Mouse (Mus musculus) intestine, embryonic 16.5 days (tissue): Measurements from ENCODE around the gene Pgap2. TPM values are rescaled to one million over a fixed set of nuclear protein-coding genes. Genes with fewer than 3 reads are reported as not detected.

Source experiments
- ATAC-seq: fragments of 200-750 bp; cut with Nextera tagmentation; 2 replicates; pipeline ENCODE4 v1.8.0; 2017; ENCODE audit warnings: moderate TSS enrichment, moderate library complexity
- H3K27ac ChIP-seq: fragments of 300-500 bp; sonication (generic); 2 replicates; pipeline ENCODE4 v1.5.1; 2014; ENCODE audit warnings: mild to moderate bottlenecking, low read length
- H3K27me3 ChIP-seq: fragments of 300-500 bp; sonication (generic); replicated peaks from 2 replicates; pipeline ENCODE4 v1.6.1; 2014; ENCODE audit warnings: low read length, control low read depth, mixed read lengths; ENCODE audit not compliant: control insufficient read depth, insufficient read depth
- H3K36me3 ChIP-seq: fragments of 300-500 bp; sonication (generic); 2 replicates; pipeline ENCODE4 v1.6.1; 2014; ENCODE audit warnings: low read length, control low read depth; ENCODE audit not compliant: control insufficient read depth, insufficient read depth
- H3K4me1 ChIP-seq: fragments of 300-500 bp; sonication (generic); 2 replicates; pipeline ENCODE4 v1.6.1; 2014; ENCODE audit warnings: low read length, control low read depth, mixed read lengths; ENCODE audit not compliant: control insufficient read depth, insufficient read depth
- H3K4me2 ChIP-seq: fragments of 300-500 bp; sonication (generic); 2 replicates; pipeline ENCODE4 v1.6.1; 2014; ENCODE audit warnings: low read depth, low read length, control low read depth
- H3K4me3 ChIP-seq: fragments of 300-500 bp; sonication (generic); 2 replicates; pipeline ENCODE4 v1.5.1; 2014; ENCODE audit warnings: mild to moderate bottlenecking, low read length
- H3K9ac ChIP-seq: fragments of 300-500 bp; sonication (generic); 2 replicates; pipeline ENCODE4 v1.6.1; 2014; ENCODE audit warnings: low read depth, low read length
- H3K9me3 ChIP-seq: fragments of 300-500 bp; sonication (generic); 2 replicates; pipeline ENCODE4 v1.6.1; 2016; ENCODE audit warnings: low read length, control low read depth; ENCODE audit not compliant: control insufficient read depth
- WGBS: fragments of 180-500 bp; shearing (Covaris S2); extraction: QIAGEN DNeasy Blood & Tissue Kit; methylation state at CpG from one replicate; pipeline ENCODE4 v1.1.7; 2014; 5-methylcytosine and 5-hydroxymethylcytosine counted together
- polyA plus RNA-seq: library from polyadenylated mRNA; unstranded; fragments of >200 nt; fragmentation: Nextera tagmentation; extraction: Ambion mirVana; gene quantifications from 2 replicates; pipeline ENCODE4 v1.2.1, GENCODE M21; 2015

Gene Pgap2
- polyA plus RNA-seq, 1 experiment from 2014 or later = 126 TPM

DNA sequence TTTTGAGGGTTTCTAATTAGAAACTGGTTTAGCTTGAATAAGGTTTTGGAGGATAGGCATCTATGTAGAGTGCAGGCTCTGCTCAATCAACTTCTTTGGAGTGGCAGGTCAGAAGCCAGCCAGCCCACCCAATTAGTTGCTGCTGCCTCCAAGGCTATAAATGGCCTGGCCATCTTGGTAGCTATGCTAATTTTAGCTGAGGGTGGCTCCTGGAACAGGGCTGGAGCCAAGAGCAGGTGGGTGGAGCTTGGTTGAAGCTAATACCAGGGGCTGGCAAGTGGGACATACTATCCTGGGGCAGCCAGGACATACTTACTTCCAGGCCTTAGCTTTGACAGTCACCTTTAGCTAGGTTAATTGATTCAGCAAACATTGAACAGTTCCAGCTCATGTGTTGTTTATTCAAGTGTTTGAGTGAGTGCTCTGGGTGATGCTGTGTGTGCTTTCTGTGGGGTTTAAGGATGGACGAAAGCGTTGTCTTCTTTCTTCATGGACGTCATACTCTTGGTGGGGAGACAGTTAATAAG lies 62.5 kb downstream of the Pgap2 start:
- ATAC-seq = no peak
- H3K4me1 ChIP-seq = peaks cover 12% of the 10 kb centered on the region
- no peaks in the 10 kb centered on the region for H3K36me3 ChIP-seq
- H3K9ac ChIP-seq = no peak overlapping the region
- H3K4me3 ChIP-seq = no peak overlapping the region
- H3K27me3 ChIP-seq = no peaks in the 10 kb centered on the region
- H3K27ac ChIP-seq = no peak overlapping the region
- no peak overlapping the region for H3K4me2 ChIP-seq
- no peaks in the 10 kb centered on the region for H3K9me3 ChIP-seq
- 60% methylated on average over 3 of the region's 3 CpGs for WGBS

- H3K9ac ChIP-seq = no peak overlapping the region
- no peak overlapping the region for H3K4me3 ChIP-seq
- H3K36me3 ChIP-seq = no peaks in the 10 kb centered on the region
- no peak for ATAC-seq
- no peaks in the 10 kb centered on the region for H3K4me1 ChIP-seq
- H3K27ac ChIP-seq = no peak overlapping the region
- no peaks in the 10 kb centered on the region for H3K9me3 ChIP-seq
- 95% methylated on average over 1 of the region's 1 CpGs for WGBS
- H3K4me2 ChIP-seq = no peak overlapping the region
- no peaks in the 10 kb centered on the region for H3K27me3 ChIP-seq
Measured at GRCm38 (mm10) chr7:102281403-102281802, 71.4 kb downstream of the Pgap2 start.

- H3K27me3 ChIP-seq = no peaks in the 10 kb centered on the region
- H3K9ac ChIP-seq = no peak overlapping the region
- no peaks in the 10 kb centered on the region for H3K36me3 ChIP-seq
- no peak overlapping the region for H3K27ac ChIP-seq
- H3K4me1 ChIP-seq = no peaks in the 10 kb centered on the region
- no peak overlapping the region for H3K4me2 ChIP-seq
- 0 out of 2 replicates have a peak, but pooled peaks have one; percentile 40 for ATAC-seq
- H3K9me3 ChIP-seq = no peaks in the 10 kb centered on the region
- WGBS = 59% methylated on average over 5 of the region's 5 CpGs
- no peak overlapping the region for H3K4me3 ChIP-seq
Measured at GRCm38 (mm10) chr7:102282261-102282660, 72.3 kb downstream of the Pgap2 start.

Other genes starting within 250 kb of the Pgap2 start
- 1.9 and 2.1 TPM in 2 replicates for gene Il18bp, start 191.5 kb upstream of the Pgap2 start, polyA plus RNA-seq
- gene Rnf121, start 144.7 kb upstream of the Pgap2 start, polyA plus RNA-seq = 33.0 and 35.5 TPM in 2 replicates
- gene Xndc1, start 144.7 kb upstream of the Pgap2 start, polyA plus RNA-seq = 17.7 and 21.6 TPM in 2 replicates
- 0.47 and 0.48 TPM in 2 replicates for gene Xntrpc, start 144.5 kb upstream of the Pgap2 start, polyA plus RNA-seq
- not detected in 2 replicates for gene Trpc2, start 127.1 kb upstream of the Pgap2 start, polyA plus RNA-seq
- gene Art1, start 108.5 kb upstream of the Pgap2 start, polyA plus RNA-seq = 0.18 and 0.22 TPM in 2 replicates
- 0.48 and 0.77 TPM in 2 replicates for gene Art5, start 100.7 kb upstream of the Pgap2 start, polyA plus RNA-seq
- 0.09 and 0.10 TPM in 2 replicates for gene Chrna10, start 93.4 kb upstream of the Pgap2 start, polyA plus RNA-seq
- 27.5 and 27.9 TPM in 2 replicates for gene Nup98, start within 50 bp of the Pgap2 start, polyA plus RNA-seq
- 69.4 and 71.3 TPM in 2 replicates for gene Rhog, start 45.8 kb downstream of the Pgap2 start, polyA plus RNA-seq
- 20.9 and 21.1 TPM in 2 replicates for gene Stim1, start 57.6 kb downstream of the Pgap2 start, polyA plus RNA-seq
- gene Rrm1, start 231.5 kb downstream of the Pgap2 start, polyA plus RNA-seq = 106 and 120 TPM in 2 replicates